Mouse (Mus musculus): ENCODE data around the gene Fcho2.
"Not testable (repeated sequence)": the region's sequence is repeated elsewhere in the genome, so short reads cannot be mapped to it uniquely, and the experiment has no call there.

Gene Fcho2

DNA sequence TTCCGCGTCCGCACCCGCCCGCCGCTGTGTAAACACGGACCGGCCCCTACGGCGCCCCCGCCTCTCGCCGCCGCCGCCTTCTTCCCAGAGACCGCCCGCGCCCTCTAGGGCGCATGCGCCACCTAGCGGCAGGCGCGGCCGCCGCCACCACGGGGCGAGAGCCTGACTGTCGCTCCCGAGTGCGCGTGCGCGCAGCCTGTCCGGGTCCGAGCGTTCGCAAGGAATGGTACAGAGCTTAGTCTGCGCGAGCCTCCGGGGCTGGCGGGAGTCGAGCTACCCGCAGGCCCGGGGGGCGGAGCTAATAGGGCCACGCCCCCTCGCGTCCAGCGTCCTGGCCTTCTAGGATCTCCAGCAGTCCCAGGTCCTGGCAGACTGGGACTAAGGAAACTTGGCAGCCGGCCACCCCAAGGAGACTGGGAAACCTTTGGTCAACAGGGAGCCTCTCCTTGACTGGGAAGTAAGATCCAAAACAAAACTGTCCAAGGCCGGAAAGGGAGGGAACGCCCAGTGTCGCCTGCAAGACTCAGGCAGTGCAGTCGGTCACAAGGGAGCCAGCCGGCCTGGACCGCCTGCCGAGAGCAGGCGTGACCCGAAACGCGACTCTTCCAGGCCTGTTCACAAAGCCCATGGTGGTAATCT is at the start of gene Fcho2:
Gene Fcho2 (minus strand): TSS at position 303 of the 639 bp plus-strand sequence.
- in situ Hi-C loops (cut with MboI; ENCODE audit: low pct_unique_long_range_greater_than_20kb in 1 of 2, low sequenced_read_pairs in 2 of 2, unreplicated experiment in 1 of 2), result no loop called here

DNA sequence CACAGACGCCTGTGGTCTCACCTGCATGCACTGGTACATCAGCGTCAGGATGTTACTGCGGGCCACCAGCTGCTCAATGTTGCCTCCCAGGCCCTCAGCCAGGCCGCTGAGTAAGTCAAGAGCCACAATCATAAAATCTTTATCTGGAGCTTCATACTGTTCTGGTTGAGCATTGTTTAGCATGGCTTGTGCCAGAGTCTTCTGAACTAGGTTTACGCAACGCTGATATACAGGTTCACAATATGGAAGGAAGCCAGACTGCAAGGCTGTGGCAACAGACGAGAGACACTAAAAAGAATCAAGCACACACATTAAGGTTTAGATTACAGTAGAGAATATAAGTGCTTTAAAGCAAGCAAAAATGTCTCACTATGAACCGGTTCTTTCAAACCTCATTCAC is 40.0 kb upstream of the Fcho2 start:
- in situ Hi-C loops (cut with MboI; ENCODE audit: low pct_unique_long_range_greater_than_20kb in 1 of 2, low sequenced_read_pairs in 2 of 2, unreplicated experiment in 1 of 2), result no loop called here

DNA sequence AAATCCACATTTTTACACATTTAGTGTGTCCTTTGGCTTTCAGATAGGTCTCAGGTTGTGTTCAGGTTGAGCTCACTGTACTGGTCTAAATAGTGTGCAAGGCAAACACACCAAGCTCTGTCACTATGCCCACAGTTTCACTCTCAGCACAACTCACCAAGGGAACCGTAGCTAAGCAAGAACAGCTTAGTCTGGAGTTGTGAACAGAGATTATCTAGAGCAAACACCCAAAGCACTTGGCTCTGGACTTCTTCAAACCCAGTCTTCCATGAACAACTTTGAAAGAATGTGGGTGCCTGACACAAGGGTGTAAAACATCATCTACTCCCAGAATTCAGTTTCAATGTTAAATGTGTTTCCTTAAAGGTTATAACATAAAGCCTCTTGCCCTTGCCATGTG is 30.5 kb upstream of the Fcho2 start:
- in situ Hi-C loops (cut with MboI; ENCODE audit: low pct_unique_long_range_greater_than_20kb in 1 of 2, low sequenced_read_pairs in 2 of 2, unreplicated experiment in 1 of 2), result loop anchor here in 1 of 2 experiments (25.0 kb wide), 1 partner anchor 467 kb away; no protein-coding TSS in a partner anchor

DNA sequence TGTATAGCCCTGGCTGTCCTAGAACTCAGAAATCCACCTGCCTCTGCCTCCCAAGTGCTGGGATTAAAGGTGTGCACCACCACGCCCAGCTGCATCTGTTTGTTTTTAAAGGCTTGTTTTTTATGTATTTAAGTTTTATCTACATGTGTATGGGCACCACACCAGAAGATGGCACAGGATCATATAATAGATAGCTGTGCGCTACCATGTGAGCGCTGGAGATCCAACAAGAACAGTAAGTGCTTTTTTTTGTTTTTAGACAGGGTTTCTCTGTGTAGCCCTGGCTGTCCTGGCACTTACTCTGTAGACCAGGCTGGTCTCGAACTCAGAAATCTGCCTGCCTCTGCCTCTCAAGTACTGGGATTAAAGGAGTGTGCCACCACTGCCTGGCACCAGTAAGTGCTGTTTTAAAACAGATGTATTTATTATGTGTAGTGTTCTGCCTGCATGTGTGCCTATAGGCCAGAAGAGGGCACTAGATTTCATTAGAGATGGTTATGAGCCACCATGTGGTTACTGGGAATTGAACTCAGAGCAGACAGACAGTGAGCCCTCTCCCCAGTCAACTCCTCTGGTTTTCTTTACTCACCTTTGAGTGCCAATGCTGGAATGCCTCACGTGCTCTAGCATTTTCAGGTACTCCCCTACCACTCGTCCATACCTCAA is 21.3 kb upstream of the Fcho2 start:
- in situ Hi-C loops (cut with MboI; ENCODE audit: low pct_unique_long_range_greater_than_20kb in 1 of 2, low sequenced_read_pairs in 2 of 2, unreplicated experiment in 1 of 2), result loop anchor here in 1 of 2 experiments (25.0 kb wide), 1 partner anchor 476 kb away; no protein-coding TSS in a partner anchor

DNA sequence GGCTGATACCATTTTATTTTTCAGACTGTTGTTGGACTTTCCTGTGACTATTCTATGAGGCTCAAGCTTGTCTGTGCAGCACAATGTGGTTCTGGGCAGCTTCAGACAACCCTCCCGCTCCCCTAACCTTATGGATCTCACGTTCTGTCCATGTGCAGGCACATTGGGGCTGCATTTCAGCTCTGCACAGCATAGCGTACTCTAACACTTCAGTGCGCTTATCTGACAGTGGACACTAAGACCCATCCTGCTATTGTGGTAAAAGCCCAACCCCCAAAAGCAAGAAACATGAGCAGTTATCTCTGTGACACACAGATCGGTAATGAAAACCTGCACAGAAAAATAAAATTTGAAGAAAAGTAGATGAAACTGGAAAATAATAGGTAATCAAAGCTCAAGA is 20.5 kb upstream of the Fcho2 start:
- in situ Hi-C loops (cut with MboI; ENCODE audit: low pct_unique_long_range_greater_than_20kb in 1 of 2, low sequenced_read_pairs in 2 of 2, unreplicated experiment in 1 of 2), result loop anchor here in 1 of 2 experiments (25.0 kb wide), 1 partner anchor 477 kb away; no protein-coding TSS in a partner anchor

DNA sequence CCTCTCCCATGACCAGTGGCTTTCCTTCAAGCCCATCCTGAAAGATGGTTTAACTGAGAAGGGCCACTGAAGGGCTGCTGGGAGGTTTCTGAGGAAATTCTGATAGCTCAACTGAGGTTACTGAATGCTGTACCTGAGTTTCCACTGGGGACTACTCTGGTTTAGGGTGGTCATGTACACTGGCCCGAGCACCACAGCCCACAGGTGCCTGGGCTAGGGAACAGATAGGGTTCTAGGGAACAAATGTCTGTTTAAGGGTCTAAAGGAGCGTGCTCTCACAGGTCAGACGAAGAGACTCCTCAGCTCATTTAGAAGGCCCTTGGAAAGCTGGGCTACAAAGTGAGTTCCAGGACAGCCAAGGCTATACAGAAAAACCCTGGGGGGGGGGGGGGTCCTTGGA is 19.5 kb upstream of the Fcho2 start:
- in situ Hi-C loops (cut with MboI; ENCODE audit: low pct_unique_long_range_greater_than_20kb in 1 of 2, low sequenced_read_pairs in 2 of 2, unreplicated experiment in 1 of 2), result loop anchor here in 1 of 2 experiments (25.0 kb wide), 1 partner anchor 478 kb away; no protein-coding TSS in a partner anchor

DNA sequence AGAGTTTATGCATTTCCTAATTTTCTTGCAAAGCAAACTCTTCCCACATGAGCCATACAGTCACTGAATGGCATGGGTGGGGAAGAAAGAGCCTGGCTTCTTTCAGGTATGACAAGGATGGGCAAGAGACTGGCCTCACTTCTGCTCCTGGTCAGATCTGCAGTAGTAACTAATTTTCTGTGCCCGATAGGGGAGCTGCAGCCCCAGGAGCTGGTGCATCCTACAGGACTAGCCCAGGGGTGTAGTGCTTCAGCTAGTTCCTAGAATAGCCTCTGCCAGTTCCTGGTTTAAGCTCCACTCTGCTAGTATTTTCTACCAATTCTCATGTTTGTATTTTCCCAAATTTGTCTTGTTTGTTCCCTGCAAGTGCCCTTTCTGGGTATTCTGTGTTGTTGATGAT is 18.9 kb upstream of the Fcho2 start:
- in situ Hi-C loops (cut with MboI; ENCODE audit: low pct_unique_long_range_greater_than_20kb in 1 of 2, low sequenced_read_pairs in 2 of 2, unreplicated experiment in 1 of 2), result loop anchor here in 1 of 2 experiments (25.0 kb wide), 1 partner anchor 478 kb away; no protein-coding TSS in a partner anchor

DNA sequence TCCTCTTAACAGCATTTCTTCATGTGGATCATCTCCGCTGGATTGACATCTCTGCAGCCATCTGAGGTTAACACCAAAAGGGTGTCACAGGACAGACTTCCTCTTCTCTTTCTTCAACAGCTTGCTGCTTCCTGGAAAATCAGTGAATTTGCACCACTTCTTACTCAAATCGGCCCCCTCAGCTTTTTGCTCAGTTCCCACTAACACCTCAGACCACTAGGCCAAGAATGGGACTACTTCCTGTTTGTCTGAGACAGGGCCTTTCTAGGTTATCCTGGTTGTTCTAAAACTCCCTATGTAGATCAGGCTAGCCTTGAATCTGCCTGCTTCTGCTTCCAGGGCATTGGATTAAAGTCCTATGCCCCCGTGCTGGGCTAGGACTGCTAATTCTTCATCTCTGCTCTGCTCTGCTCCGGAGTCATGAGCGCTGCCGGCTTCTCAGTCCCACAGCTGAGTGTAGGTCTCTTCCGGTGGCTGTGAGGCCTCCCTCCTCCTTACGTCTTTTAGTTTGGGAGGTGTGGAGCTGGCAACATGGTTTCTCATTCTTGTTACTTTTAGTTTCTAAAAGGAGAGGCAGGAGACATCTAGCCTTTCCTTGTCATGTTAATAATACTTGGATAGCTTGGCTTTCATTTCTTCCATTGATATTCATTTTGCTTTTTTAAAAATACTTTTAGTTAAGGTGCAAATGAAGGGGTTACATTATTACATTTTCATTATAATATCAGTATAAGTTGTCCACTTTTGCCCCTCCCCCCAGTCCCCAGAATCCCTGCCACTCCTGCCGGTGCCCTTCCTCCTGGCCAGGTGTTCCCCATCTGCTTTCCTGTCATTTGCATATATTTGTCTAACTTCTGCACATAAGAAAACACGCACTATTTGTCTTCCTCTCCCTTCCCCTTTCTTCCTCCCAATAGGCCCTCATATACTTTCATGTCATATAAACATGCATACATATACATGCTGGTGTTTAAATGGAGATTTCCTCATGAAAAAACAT is 17.5 kb upstream of the Fcho2 start:
- in situ Hi-C loops (cut with MboI; ENCODE audit: low pct_unique_long_range_greater_than_20kb in 1 of 2, low sequenced_read_pairs in 2 of 2, unreplicated experiment in 1 of 2), result loop anchor here in 1 of 2 experiments (25.0 kb wide), 1 partner anchor 480 kb away; no protein-coding TSS in a partner anchor

DNA sequence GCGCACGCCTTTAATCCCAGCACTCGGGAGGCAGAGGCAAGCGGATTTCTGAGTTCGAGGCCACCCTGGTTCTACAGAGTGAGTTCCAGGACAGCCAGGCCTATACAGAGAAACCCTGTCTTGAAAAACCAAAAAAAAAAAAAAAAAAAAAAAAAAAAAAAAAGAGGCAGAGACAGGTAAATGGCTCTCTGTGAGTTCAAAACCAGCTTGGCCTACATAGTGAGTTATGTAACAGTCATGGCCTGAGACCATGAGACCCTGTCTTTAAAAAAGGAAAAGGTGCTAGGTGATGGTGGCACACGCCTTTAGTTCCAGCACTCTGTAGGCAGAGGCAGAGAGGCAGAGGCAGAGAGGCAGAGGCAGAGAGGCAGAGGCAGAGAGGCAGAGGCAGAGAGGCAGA is 13.8 kb upstream of the Fcho2 start:
- in situ Hi-C loops (cut with MboI; ENCODE audit: low pct_unique_long_range_greater_than_20kb in 1 of 2, low sequenced_read_pairs in 2 of 2, unreplicated experiment in 1 of 2), result loop anchor here in 1 of 2 experiments (25.0 kb wide), 1 partner anchor 483 kb away; no protein-coding TSS in a partner anchor

DNA sequence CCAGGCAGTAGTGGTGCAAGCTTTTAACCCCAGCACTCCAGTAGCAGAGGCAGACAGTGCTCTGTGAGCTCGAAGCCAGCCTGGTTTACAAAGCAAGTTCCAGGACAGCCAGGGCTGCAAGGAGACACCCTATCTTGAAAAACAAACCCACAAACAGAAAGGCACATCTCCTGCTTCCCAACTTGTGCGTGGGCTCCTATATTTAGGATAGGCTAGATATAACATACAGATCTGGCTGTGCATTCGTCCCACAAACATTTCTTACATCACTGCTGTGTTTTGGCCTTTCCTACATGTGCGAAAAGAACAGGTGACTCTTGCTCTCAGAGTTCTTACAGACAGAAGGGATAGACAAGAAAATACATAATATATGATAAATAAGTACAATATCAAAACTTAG is 10.3 kb upstream of the Fcho2 start:
- in situ Hi-C loops (cut with MboI; ENCODE audit: low pct_unique_long_range_greater_than_20kb in 1 of 2, low sequenced_read_pairs in 2 of 2, unreplicated experiment in 1 of 2), result loop anchor here in 1 of 2 experiments (25.0 kb wide), 1 partner anchor 487 kb away; no protein-coding TSS in a partner anchor

DNA sequence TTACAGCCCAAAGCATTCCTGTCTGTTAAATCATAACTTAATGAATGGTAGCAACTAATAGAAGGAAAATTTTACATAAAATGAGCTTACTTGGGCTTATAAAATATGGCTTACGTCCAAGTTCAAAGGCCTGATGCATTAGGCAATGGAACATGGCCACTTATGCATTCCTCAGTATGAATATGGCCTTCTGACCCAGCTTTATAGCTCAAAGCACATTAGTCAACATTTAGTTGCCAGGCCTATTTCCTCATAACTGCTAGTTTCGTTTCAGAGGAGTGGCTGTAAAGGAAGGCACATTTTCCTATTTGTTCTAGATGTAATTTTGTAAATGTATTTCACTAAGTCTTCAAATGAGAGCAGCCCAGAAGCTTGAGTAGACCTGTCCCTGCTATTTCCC is 3.8 kb upstream of the Fcho2 start:
- in situ Hi-C loops (cut with MboI; ENCODE audit: low pct_unique_long_range_greater_than_20kb in 1 of 2, low sequenced_read_pairs in 2 of 2, unreplicated experiment in 1 of 2), result no loop called here

DNA sequence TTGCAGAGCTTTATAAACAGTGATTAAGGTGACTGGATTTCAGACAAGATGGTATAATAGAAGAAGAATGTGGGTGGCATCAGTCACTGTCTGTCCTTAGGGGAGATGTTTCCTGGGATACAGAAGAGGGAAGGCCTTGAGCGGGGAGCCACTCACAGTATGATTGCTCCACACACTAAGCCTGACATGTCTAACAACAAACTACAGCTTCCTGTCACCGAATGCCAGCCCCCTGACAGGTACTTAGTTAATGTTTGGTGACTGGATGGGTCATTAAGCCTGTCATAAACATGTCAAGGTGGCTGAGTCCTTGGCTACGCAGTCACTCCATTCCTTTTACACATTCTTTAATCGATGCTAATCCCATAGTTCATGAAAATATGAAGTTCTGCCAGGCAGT is 3.0 kb upstream of the Fcho2 start:
- in situ Hi-C loops (cut with MboI; ENCODE audit: low pct_unique_long_range_greater_than_20kb in 1 of 2, low sequenced_read_pairs in 2 of 2, unreplicated experiment in 1 of 2), result no loop called here

DNA sequence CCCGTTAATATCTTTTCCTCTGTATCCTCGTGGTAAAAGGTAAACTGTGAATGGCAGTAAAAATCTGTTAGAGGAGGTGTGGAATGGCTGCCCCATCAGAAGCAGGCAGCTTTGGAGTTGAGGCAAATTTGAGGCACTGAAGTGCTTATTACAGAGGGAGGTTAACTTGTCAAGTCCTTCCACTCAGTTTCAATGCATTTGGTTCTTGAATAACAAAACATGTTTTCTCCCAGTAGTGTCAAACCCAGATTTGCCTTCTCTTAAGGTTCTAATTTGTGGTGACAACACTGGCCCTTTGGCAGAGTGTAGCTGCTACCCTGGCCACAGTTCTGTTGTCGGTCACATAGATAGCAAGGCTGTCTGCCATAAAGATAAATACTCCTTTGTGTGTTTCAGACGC is 2.5 kb upstream of the Fcho2 start:
- in situ Hi-C loops (cut with MboI; ENCODE audit: low pct_unique_long_range_greater_than_20kb in 1 of 2, low sequenced_read_pairs in 2 of 2, unreplicated experiment in 1 of 2), result no loop called here

DNA sequence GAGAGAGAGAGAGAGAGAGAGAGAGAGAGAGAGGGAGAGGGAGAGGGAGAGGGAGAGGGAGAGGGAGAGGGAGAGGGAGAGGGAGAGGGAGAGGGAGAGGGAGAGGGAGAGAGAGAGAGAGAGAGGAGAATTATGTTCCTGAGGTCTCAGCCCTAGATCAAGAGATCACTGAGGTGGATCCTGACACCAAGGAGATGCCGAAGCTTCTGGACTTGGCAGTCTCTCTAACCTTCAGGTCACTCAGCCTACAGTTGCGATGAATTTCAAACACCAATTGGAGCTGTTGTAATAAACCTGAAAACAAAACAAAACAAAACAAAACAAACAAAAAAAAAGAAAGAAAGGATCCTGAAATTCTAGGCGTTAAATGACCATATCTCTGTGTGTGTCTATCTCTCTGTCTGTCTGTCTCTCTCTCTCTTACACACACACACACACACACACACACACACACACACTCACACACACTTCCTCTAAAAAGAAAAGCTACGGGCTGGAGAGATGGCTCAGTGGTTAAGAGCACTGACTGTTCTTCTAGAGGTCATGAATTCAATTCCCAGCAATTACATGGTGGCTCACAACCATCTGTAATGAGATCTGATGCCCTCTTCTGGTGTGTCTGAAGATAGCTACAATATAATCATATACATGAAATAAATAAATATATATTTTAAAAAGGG is 1.9 kb upstream of the Fcho2 start:
- in situ Hi-C loops (cut with MboI; ENCODE audit: low pct_unique_long_range_greater_than_20kb in 1 of 2, low sequenced_read_pairs in 2 of 2, unreplicated experiment in 1 of 2), result not testable (repeated sequence)

DNA sequence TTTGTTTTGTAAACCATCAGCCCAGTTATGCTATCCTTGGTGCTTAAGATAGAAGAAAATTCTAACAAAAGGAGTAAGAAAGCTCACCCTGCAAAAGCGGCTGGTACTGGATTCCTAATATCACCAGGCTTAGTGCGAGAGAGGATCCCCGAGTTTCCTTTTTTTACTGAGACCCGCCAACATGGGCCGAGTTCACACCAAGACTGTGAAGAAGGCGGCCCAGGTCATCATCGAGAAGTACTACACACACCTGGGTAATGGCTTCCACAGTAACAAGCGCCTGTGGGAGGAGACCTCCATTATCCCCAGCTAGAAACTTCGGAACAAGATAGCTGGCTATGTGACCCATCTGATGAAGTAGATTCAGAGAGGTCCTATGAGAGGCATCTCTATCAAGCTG is 1.3 kb upstream of the Fcho2 start:
- in situ Hi-C loops (cut with MboI; ENCODE audit: low pct_unique_long_range_greater_than_20kb in 1 of 2, low sequenced_read_pairs in 2 of 2, unreplicated experiment in 1 of 2), result no loop called here

DNA sequence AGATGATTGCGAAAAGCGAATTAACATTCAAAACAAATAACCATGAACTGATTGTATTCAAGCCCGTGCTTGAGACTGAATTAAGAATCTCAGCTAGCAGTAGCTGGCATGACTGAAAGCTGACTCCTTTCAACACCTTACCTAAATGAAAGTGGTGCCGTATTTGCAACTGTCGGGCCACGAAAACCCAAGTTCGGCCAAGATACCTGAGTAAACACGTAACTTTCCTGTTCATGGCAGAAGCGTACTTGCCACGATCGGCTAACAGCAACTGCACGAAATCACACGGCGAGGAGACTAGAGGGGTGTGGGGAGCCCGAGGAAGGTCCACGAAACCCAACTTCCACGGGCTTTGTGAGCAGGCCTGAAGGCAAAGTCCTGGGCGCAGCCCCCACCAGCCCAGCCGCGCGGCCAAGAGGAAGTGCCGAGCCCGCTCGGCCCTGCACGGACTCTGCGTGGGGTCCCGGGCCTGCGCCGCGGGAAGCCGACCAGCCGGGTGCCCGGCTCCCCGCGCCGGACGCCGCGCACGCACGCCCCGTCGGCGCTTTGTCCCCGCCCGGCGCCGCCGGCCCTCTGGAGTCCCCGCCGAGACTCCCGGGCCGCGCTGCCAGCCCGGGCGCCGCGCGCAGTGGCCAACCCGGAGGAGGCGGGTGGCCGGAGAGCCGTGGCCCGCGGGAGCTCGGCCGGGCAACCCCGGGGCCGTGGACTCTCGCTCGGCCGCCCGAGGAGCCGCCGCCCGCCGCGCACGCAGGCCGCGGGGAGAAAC is 791 bp downstream of the Fcho2 start:
- in situ Hi-C loops (cut with MboI; ENCODE audit: low pct_unique_long_range_greater_than_20kb in 1 of 2, low sequenced_read_pairs in 2 of 2, unreplicated experiment in 1 of 2), result no loop called here

DNA sequence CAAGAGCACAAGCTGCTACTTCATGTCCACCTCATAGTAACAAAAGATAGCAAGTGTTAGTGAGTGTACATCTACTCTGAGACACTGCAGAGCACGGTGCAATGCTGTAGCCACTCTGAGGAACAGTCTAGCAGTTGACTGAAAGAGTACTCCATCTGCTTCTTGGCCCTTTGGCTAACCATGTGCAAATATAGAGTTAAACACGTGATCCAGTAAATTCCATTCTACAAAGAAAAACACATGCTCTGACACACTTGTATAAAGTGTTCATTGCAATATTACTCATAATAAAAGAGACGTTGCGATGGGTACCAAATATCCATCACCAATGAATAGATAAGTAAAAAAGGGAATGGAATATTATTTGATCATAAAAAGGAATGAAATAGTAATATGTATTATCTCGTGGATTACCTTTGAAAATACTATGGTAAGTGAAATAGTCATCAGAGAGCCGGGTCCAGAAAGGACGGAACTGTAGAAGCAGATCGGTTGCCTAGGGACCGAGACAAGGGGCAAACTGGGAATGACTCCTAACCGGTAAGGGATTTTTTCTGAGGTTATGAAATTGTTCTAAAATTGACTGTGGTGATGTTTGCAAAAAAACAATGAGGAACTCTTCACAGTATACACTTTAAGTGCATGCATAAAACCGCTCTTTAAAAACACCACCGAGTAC is 1.5 kb downstream of the Fcho2 start:
- in situ Hi-C loops (cut with MboI; ENCODE audit: low pct_unique_long_range_greater_than_20kb in 1 of 2, low sequenced_read_pairs in 2 of 2, unreplicated experiment in 1 of 2), result no loop called here
